Mouse (Mus musculus) gastrocnemius, adult 18-20 months (tissue): Measurements from ENCODE around the gene Svs3b. TPM values are rescaled to one million over a fixed set of nuclear protein-coding genes. Genes with fewer than 3 reads are reported as not detected.
"Not testable (repeated sequence)": the region's sequence is repeated elsewhere in the genome, so short reads cannot be mapped to it uniquely, and the experiment has no call there.

Source experiments
- DNase-seq: peaks from one replicate; pipeline ENCODE4 v3.0.0; 2021; ENCODE audit warnings: low spot score
- long read RNA-seq, 2 experiments: library from polyadenylated mRNA; stranded (forward); transcript quantifications; one replicate each; pipeline ENCODE4 v2.0.0; 2021
- total RNA-seq, 2 experiments: library from RNA; stranded (reverse); gene quantifications; 2 replicates each; pipeline ENCODE4 v1.2.3; 2021

The Svs3b gene
- not detected for total RNA-seq
- long read RNA-seq, experiment 1 = 0 reads
- long read RNA-seq, experiment 2 = 0 reads

DNA sequence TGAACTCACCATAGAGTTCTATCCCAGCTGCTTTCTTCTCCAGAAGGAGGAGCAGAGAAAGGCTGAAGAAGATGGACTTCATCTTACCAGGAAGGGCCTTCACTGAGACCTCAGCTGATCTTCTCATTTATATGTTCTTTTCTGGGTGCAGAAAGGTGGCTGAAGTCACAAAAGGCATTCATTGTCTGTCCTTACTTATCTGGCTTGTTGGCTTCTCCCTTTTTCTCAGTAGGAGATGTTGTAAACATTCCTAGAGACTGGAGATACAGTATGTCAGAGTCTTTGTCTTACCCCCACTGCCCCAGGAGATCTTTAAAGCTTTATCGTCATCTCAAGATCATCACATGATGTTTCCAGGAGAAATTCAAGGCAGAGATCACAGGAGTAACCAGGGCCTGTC lies at the start of gene Svs3b:
Gene Svs3b (minus strand): TSS at position 101 of the 400 bp plus-strand sequence.
- not testable (repeated sequence) for DNase-seq

- not testable (repeated sequence) for DNase-seq
These were observed 32.5 kb upstream of the Svs3b start, which contains the start of gene Svs3a for GRCm38 (mm10) chr2:164288968-164289367. TSS of gene Svs3a (plus strand) at chr2:164289268.

GRCm38 (mm10) chr2:164278359-164278758 lies 21.9 kb upstream of the Svs3b start, which contains the start of gene Svs4:
TSS of gene Svs4 (minus strand) at chr2:164278459.
- DNase-seq = no peak

- no peak for DNase-seq
These were observed 18.1 kb downstream of the Svs3b start, which contains the start of gene Svs2 for GRCm38 (mm10) chr2:164238366-164238765. TSS of gene Svs2 (minus strand) at chr2:164238466.

- DNase-seq = no peak
These were observed 23.8 kb downstream of the Svs3b start for GRCm38 (mm10) chr2:164232671-164233070.

GRCm38 (mm10) chr2:164228361-164229070 lies 27.9 kb downstream of the Svs3b start:
- no peak for DNase-seq

- DNase-seq = no peak
These were observed 34.9 kb downstream of the Svs3b start, which contains the start of gene Wfdc15b for GRCm38 (mm10) chr2:164221522-164221921. TSS of gene Wfdc15b (minus strand) at chr2:164221660.

DNA sequence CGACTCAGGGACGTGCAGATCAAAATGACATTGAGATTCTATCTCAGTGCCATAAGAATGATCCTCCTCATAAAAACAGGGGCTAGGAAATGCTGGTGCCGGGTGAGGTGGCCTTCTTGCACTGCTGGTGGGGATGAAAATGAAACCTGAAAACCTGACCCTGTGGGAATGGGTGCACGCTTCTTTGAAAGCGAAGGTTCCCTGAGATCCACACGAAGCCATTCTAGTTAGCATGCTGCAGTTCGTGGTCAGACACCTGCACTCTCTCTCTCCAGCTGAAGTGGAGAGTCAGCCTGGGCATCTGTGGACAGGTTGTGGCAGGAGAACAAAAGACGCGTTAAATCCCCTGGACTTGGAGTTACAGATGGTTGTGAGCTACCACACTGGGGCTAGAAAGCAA lies 37.1 kb downstream of the Svs3b start:
- no peak for DNase-seq

DNA sequence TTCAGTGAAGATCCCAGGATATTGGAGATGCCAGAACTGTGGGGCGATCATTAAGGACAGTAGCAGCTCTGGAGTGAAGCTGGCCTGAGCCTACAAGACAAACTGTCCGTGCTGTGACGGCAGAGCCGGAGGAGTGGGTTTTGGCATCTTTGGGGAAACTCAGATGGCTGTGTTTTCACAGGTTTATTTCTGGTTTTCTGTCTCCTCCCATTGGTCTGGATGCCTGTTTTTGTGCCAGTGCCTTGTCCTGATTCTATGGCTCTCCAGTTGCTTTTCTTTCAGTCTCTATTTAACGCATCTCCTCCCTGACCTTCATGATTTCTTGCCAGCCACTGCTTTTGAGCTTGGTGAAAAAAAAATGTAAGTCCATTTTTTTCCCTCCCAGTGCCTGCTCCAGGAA lies 43.7 kb downstream of the Svs3b start:
- DNase-seq = no peak

DNA sequence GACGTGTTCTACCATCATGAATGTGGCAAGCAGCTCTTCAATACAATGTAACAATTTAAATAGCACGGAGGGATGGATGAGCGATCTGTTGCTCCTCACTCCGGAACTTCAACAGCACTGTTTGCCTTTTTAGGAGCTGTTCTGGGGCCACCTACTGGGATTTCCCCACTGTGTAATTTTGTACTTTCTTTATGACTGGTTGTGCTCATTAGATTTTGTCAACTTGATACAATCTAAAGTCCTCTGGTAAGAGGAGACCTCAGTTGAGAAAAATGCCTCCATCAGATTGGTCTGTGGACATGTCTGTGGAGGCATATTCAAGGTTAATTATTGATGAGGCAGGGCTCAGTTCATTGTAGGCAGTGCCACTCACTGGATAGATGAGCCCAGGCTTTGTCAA lies 45.5 kb downstream of the Svs3b start:
- no peak for DNase-seq

GRCm38 (mm10) chr2:164206676-164207075 lies 49.8 kb downstream of the Svs3b start:
- no peak for DNase-seq

- DNase-seq = not testable (repeated sequence)
These were observed 50.4 kb downstream of the Svs3b start for GRCm38 (mm10) chr2:164206011-164206410.

Other genes starting within 250 kb of the Svs3b start
- under 1 TPM in 1 of 2 experiments, not detected in 1; 0.62 TPM for gene Pabpc1l, start 231.2 kb downstream of the Svs3b start, total RNA-seq
- gene Stk4, start 186.3 kb downstream of the Svs3b start, total RNA-seq = 1 to 10 TPM; 8.3 to 9.2 TPM
- gene Tomm34, start 185.5 kb downstream of the Svs3b start, total RNA-seq = 10 to 100 TPM; 15.8 to 16.3 TPM
- gene Kcns1, start 85.5 kb downstream of the Svs3b start, total RNA-seq = 1 to 10 TPM; 1.4 to 1.5 TPM
- under 1 TPM in 1 of 2 experiments, not detected in 1; 0.11 TPM for gene Wfdc5, start 73.9 kb downstream of the Svs3b start, total RNA-seq
- gene Wfdc12, start 66.0 kb downstream of the Svs3b start, total RNA-seq = not detected
- gene Wfdc15a, start 56.5 kb downstream of the Svs3b start, total RNA-seq = not detected
- gene Wfdc15b, start 35.0 kb downstream of the Svs3b start, total RNA-seq = not detected
- gene Svs2, start 18.2 kb downstream of the Svs3b start, total RNA-seq = not detected
- not detected for gene Svs4, start 21.8 kb upstream of the Svs3b start, total RNA-seq
- gene Svs3a, start 32.6 kb upstream of the Svs3b start, total RNA-seq = not detected
- gene Svs6, start 60.1 kb upstream of the Svs3b start, total RNA-seq = not detected
- not detected for gene Svs5, start 76.1 kb upstream of the Svs3b start, total RNA-seq
- under 1 TPM in 1 of 2 experiments, not detected in 1; 0.73 TPM for gene Slpi, start 132.5 kb upstream of the Svs3b start, total RNA-seq
- not detected for gene Rbpjl, start 146.5 kb upstream of the Svs3b start, total RNA-seq
- under 1 TPM; 0.59 to 0.78 TPM for gene Matn4, start 148.5 kb upstream of the Svs3b start, total RNA-seq
- gene Sdc4, start 187.2 kb upstream of the Svs3b start, total RNA-seq = 10 to 100 TPM; 62.6 to 77.3 TPM
- gene Sys1, start 200.3 kb upstream of the Svs3b start, total RNA-seq = 10 to 100 TPM; 26.0 to 26.2 TPM
- 1 to 10 TPM; 3.8 to 6.5 TPM for gene Gm20458, start 204.3 kb upstream of the Svs3b start, total RNA-seq
- not detected for gene Trp53tg5, start 217.1 kb upstream of the Svs3b start, total RNA-seq
- 10 to 100 TPM; 22.8 to 24.5 TPM for gene Dbndd2, start 229.5 kb upstream of the Svs3b start, total RNA-seq
- gene Pigt, start 240.9 kb upstream of the Svs3b start, total RNA-seq = 10 to 100 TPM; 31.4 to 32.6 TPM